In genomic region chr16:34700165-34700827, GRCm38 (mm10) we compare ENCODE assay signal across 8 mouse cellular contexts. TPM values are rescaled to one million over a fixed set of nuclear protein-coding genes. Genes with fewer than 3 reads are reported as not detected.
DNase-seq lines count a peak whose midpoint lies in the region; ATAC-seq and TF ChIP-seq lines count a peak whose summit lies in the region.

No protein-coding gene starts in this region.

- no peak overlapping the region for H3K4me3 ChIP-seq in embryonic facial prominence, embryonic 11.5 days (ENCODE audit: low read depth, low read length)
- no peak overlapping the region for H3K4me3 ChIP-seq in heart, adult 2 months
- H3K4me3 ChIP-seq in limb, embryonic 10.5 days = no peak overlapping the region
- H3K4me3 ChIP-seq in midbrain, embryonic 13.5 days (replicated peaks) = no peak overlapping the region
- no peak overlapping the region for H3K4me3 ChIP-seq in spleen, adult 2 months (ENCODE audit: extremely low read depth, insufficient read depth, insufficient read length)

- H3K9me3 ChIP-seq in embryonic facial prominence, embryonic 11.5 days (replicated peaks; ENCODE audit: control insufficient read depth, low read length) = no peaks in the 10 kb centered on the region
- no peaks in the 10 kb centered on the region for H3K9me3 ChIP-seq in limb, embryonic 10.5 days (replicated peaks)
- H3K9me3 ChIP-seq in midbrain, embryonic 13.5 days = no peaks in the 10 kb centered on the region

- H3K79me2 ChIP-seq in heart, adult 2 months (replicated peaks; ENCODE audit: control insufficient read depth, insufficient read depth, low read length) = no peaks in the 10 kb centered on the region

- H3K36me3 ChIP-seq in embryonic facial prominence, embryonic 11.5 days (replicated peaks; ENCODE audit: control insufficient read depth, insufficient read depth, low read depth, low read length) = no peaks in the 10 kb centered on the region
- no peaks in the 10 kb centered on the region for H3K36me3 ChIP-seq in heart, adult 2 months (ENCODE audit: control insufficient read depth, insufficient read depth, low read length)
- H3K36me3 ChIP-seq in limb, embryonic 10.5 days = peaks cover 66% of the 10 kb centered on the region
- H3K36me3 ChIP-seq in midbrain, embryonic 13.5 days = peaks cover 12% of the 10 kb centered on the region
- peaks cover 2% of the 10 kb centered on the region; the same call in 1 of the 2 replicates for H3K36me3 ChIP-seq in spleen, adult 2 months (ENCODE audit: control insufficient read depth, insufficient read depth, low read length)

- no peaks in the 10 kb centered on the region for H3K27me3 ChIP-seq in embryonic facial prominence, embryonic 11.5 days (ENCODE audit: control insufficient read depth, insufficient read depth, low read length)
- no peaks in the 10 kb centered on the region for H3K27me3 ChIP-seq in heart, adult 2 months (ENCODE audit: control insufficient read depth, insufficient read depth, low read length)
- H3K27me3 ChIP-seq in limb, embryonic 10.5 days (ENCODE audit: low read depth, poor library complexity, severe bottlenecking) = no peaks in the 10 kb centered on the region
- H3K27me3 ChIP-seq in midbrain, embryonic 13.5 days = no peaks in the 10 kb centered on the region
- no peaks in the 10 kb centered on the region for H3K27me3 ChIP-seq in spleen, adult 2 months (ENCODE audit: control insufficient read depth, insufficient read depth, low read length)

- no peaks in the 10 kb centered on the region for H3K4me1 ChIP-seq in embryonic facial prominence, embryonic 11.5 days (ENCODE audit: control insufficient read depth, insufficient read depth, low read length)
- H3K4me1 ChIP-seq in heart, adult 2 months (ENCODE audit: control insufficient read depth, insufficient read depth, low read length) = no peaks in the 10 kb centered on the region; the same call in 1 of the 2 replicates
- H3K4me1 ChIP-seq in limb, embryonic 10.5 days = no peaks in the 10 kb centered on the region
- no peaks in the 10 kb centered on the region for H3K4me1 ChIP-seq in midbrain, embryonic 13.5 days (replicated peaks)
- no peaks in the 10 kb centered on the region for H3K4me1 ChIP-seq in spleen, adult 2 months (ENCODE audit: control insufficient read depth, insufficient read depth, insufficient read length)

- WGBS in embryonic facial prominence, embryonic 11.5 days = 23% methylated on average over 7 of the region's 7 CpGs
- WGBS in heart, adult 2 months = 14% methylated on average over 7 of the region's 7 CpGs
- WGBS in limb, embryonic 10.5 days = 43% methylated on average over 7 of the region's 7 CpGs
- WGBS in midbrain, embryonic 13.5 days = 31% methylated on average over 7 of the region's 7 CpGs
- WGBS in spleen, adult 2 months = 32% methylated on average over 7 of the region's 7 CpGs

- H3K9ac ChIP-seq in embryonic facial prominence, embryonic 11.5 days (replicated peaks; ENCODE audit: low read length) = no peak overlapping the region
- H3K9ac ChIP-seq in heart, adult 2 months (ENCODE audit: low read depth, low read length) = no peak overlapping the region
- H3K9ac ChIP-seq in midbrain, embryonic 13.5 days (replicated peaks) = no peak overlapping the region

- intact Hi-C loops in heart, adult 2 months (cut with DNase I) = loop anchor here (1.0 to 5.0 kb wide), 5 partner anchors 33 to 507 kb away; no protein-coding TSS in a partner anchor

- DNase-seq in urinary bladder, adult 18-20 months (ENCODE audit: low spot score in 2 of 2) = peak; percentile 60 to 69
- DNase-seq in urinary bladder, adult 2 months (ENCODE audit: low spot score) = no peak
- DNase-seq in embryonic facial prominence, embryonic 11.5 days (ENCODE audit: low spot score) = peak; percentile 89
- peak; percentile 62 to 73 for DNase-seq in heart, adult 2 months
- peak; percentile 78 for DNase-seq in kidney, adult 18-20 months
- peak; percentile 67 for DNase-seq in limb, embryonic 10.5 days (ENCODE audit: low spot score)
- peak; percentile 31 to 53 for DNase-seq in spleen, adult 2 months (ENCODE audit: low read depth in 1 of 2, low spot score in 2 of 2)

- no peak overlapping the region for H3K27ac ChIP-seq in embryonic facial prominence, embryonic 11.5 days (replicated peaks; ENCODE audit: low read depth, low read length)
- no peak overlapping the region; the same call in 1 of the 2 replicates for H3K27ac ChIP-seq in heart, adult 2 months
- no peak overlapping the region for H3K27ac ChIP-seq in limb, embryonic 10.5 days
- H3K27ac ChIP-seq in midbrain, embryonic 13.5 days = no peak overlapping the region
- H3K27ac ChIP-seq in spleen, adult 2 months (ENCODE audit: insufficient read depth, low read length) = no peak overlapping the region

- peak; percentile 93 for TF ChIP-seq CTCF in heart, adult 2 months (IDR thresholded peaks at IDR 0.05)
- TF ChIP-seq CTCF in spleen, adult 2 months (IDR thresholded peaks at IDR 0.05; ENCODE audit: extremely low read depth, insufficient read depth, insufficient read length, insufficient replicate concordance) = peak; percentile 56; the same call in 1 of the 2 replicates

- no peak for TF ChIP-seq EP300 in heart, adult 2 months (IDR thresholded peaks at IDR 0.05; ENCODE audit: insufficient read depth, low read depth, low read length)

- ATAC-seq in embryonic facial prominence, embryonic 11.5 days (replicated peaks; ENCODE audit: insufficient number of reproducible peaks, low FRiP score, low TSS enrichment, low read depth) = peak; percentile 52; the same call in 1 of the 2 replicates
- peak; percentile 88 for ATAC-seq in midbrain, embryonic 13.5 days

- no peak for TF ChIP-seq POLR2A in heart, adult 2 months (IDR thresholded peaks at IDR 0.05; ENCODE audit: insufficient read depth, low read depth, low read length)
- TF ChIP-seq POLR2A in spleen, adult 2 months (IDR thresholded peaks at IDR 0.05; ENCODE audit: low read depth, low read length) = no peak

- H3K4me2 ChIP-seq in embryonic facial prominence, embryonic 11.5 days (ENCODE audit: low read depth, low read length) = no peak overlapping the region
- H3K4me2 ChIP-seq in midbrain, embryonic 13.5 days (replicated peaks) = no peak overlapping the region

RNA-seq across cellular contexts. Expression of gene Ccdc14, which starts 9.9 kb away (rescaled TPM):
- 3.6 and 3.7 TPM in 2 replicates for polyA plus RNA-seq in urinary bladder, adult 2 months (2012; rRNA removed)
- 11.7 and 13.4 TPM in 2 replicates for polyA plus RNA-seq in embryonic facial prominence, embryonic 11.5 days (2014; fragmentation: Nextera tagmentation; extraction: Ambion mirVana)
- total RNA-seq in heart, adult 2 months (2021) = 1 to 10 TPM; 2.4 to 2.8 TPM
- polyA plus RNA-seq in heart, adult 2 months (2012; rRNA removed) = 1.3 and 2.2 TPM in 2 replicates
- polyA plus RNA-seq in limb, embryonic 10.5 days (2016; fragmentation: Nextera tagmentation; extraction: Ambion mirVana) = 10.7 and 10.9 TPM in 2 replicates
- 5.5 TPM in 2 replicates for polyA plus RNA-seq in midbrain, embryonic 13.5 days (2015; fragmentation: Nextera tagmentation; extraction: Ambion mirVana)
- polyA plus RNA-seq in spleen, adult 2 months (2012; rRNA removed) = 0.85 and 1.1 TPM in 2 replicates

RNA-seq across cellular contexts. Expression of gene Mylk, which starts 44.7 kb away (rescaled TPM):
- polyA plus RNA-seq in urinary bladder, adult 2 months (2012; rRNA removed) = 2,043 and 2,359 TPM in 2 replicates
- 5.8 and 7.0 TPM in 2 replicates for polyA plus RNA-seq in embryonic facial prominence, embryonic 11.5 days (2014; fragmentation: Nextera tagmentation; extraction: Ambion mirVana)
- total RNA-seq in heart, adult 2 months (2021) = 10 to 100 TPM; 32.9 to 42.3 TPM
- 23.1 and 28.3 TPM in 2 replicates for polyA plus RNA-seq in heart, adult 2 months (2012; rRNA removed)
- polyA plus RNA-seq in limb, embryonic 10.5 days (2016; fragmentation: Nextera tagmentation; extraction: Ambion mirVana) = 3.9 and 4.1 TPM in 2 replicates
- polyA plus RNA-seq in midbrain, embryonic 13.5 days (2015; fragmentation: Nextera tagmentation; extraction: Ambion mirVana) = 3.7 and 3.9 TPM in 2 replicates
- polyA plus RNA-seq in spleen, adult 2 months (2012; rRNA removed) = 41.9 and 47.5 TPM in 2 replicates

RNA-seq across cellular contexts. Expression of gene Ropn1, which starts 50.6 kb away (rescaled TPM):
- not detected in 2 replicates for polyA plus RNA-seq in urinary bladder, adult 2 months (2012; rRNA removed)
- polyA plus RNA-seq in embryonic facial prominence, embryonic 11.5 days (2014; fragmentation: Nextera tagmentation; extraction: Ambion mirVana) = not detected in 2 replicates
- not detected for total RNA-seq in heart, adult 2 months (2021)
- 0.47 and 0.62 TPM in 2 replicates for polyA plus RNA-seq in heart, adult 2 months (2012; rRNA removed)
- polyA plus RNA-seq in limb, embryonic 10.5 days (2016; fragmentation: Nextera tagmentation; extraction: Ambion mirVana) = not detected in 2 replicates
- polyA plus RNA-seq in midbrain, embryonic 13.5 days (2015; fragmentation: Nextera tagmentation; extraction: Ambion mirVana) = not detected in 2 replicates
- polyA plus RNA-seq in spleen, adult 2 months (2012; rRNA removed) = not detected in 2 replicates

Comparison
In these comparisons a context has a peak if more than half of its experiments do, and no peak if none do; other contexts are left out.
1. RNA of gene Mylk, which starts 44.7 kb away (polyA plus RNA-seq): 2,043 to 2,359 TPM in urinary bladder, adult 2 months; 41.9 to 47.5 TPM in spleen, adult 2 months, 23.1 to 28.3 TPM in heart, adult 2 months, 5.8 to 7.0 TPM in embryonic facial prominence, embryonic 11.5 days, 3.9 to 4.1 TPM in limb, embryonic 10.5 days and 3.7 to 3.9 TPM in midbrain, embryonic 13.5 days; every median in the first group is over 10 times any median in the second.